Mouse (Mus musculus) megakaryocyte, adult 5-6 weeks (primary cell): ENCODE data around the gene Wdr91. TPM values are rescaled to one million over a fixed set of nuclear protein-coding genes. Genes with fewer than 3 reads are reported as not detected.

Source experiments
- ATAC-seq: 2 replicates; pipeline ENCODE4 v1.8.0; 2016; ENCODE audit warnings: mild to moderate bottlenecking, inconsistent platforms; ENCODE audit not compliant: poor library complexity, severe bottlenecking
- total RNA-seq, 2 experiments: library from RNA; stranded (forward) in 1 of 2; stranded (reverse) in 1 of 2; fragments of 153-499, 151-499 nt in 1 of 2; fragments of 221-1000, 200-1000 nt in 1 of 2; gene quantifications; 2 replicates each; pipeline versions ENCODE4 v1.2.3 to v1.2.4; 2015 to 2017

Wdr91 gene
- total RNA-seq (2015) (4.2 and 7.6 TPM in 2 replicates), total RNA-seq (2017) (19.6 and 27.5 TPM in 2 replicates)

DNA sequence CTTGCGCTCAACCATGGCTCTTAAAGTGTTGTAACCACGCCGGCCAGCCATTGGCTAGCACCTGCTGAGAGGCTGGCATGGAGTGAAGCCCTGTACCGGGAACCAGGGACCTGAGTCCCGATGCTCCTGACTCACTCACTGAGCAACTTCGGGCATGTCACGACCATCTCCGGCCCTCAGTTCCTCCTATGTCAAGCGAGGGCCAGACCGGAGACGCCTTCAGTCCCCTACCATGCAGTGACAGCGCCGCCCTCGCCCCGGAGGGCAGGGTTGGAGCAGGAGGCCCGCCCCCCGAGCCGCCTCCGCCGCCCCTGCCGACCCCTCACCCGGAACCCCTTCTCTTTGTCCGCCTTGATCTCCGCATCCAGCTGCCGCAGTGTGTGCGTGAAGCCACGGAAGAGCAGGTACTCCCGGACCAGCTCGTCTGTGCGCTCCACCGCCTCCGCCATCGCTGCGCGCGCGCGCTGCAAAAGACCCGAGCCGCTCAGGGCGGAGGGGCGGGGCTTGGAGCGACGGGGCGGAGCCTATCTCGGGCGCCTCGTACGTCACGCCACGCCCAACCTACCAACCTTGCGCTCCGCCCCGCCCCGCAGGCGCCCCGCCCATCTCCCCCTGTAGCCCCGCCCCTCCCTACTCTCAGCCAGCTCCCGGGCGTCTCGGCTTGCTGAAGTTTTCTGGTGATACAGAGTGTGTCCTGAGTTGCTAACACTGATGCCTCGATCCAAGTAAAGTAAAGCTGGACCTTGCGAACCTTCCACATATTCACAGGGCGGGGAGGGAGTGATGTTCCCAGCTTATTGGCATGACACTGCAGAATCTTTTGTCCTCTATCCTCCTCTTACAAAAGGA is at the start of gene Wdr91:
TSS of gene Wdr91 (minus strand) at position 506 of the 849 bp plus-strand sequence.
- ATAC-seq, result peak; percentile 90

GRCm38 (mm10) chr6:34959131-34959530 is 48.5 kb upstream of the Wdr91 start:
- no peak for ATAC-seq

DNA sequence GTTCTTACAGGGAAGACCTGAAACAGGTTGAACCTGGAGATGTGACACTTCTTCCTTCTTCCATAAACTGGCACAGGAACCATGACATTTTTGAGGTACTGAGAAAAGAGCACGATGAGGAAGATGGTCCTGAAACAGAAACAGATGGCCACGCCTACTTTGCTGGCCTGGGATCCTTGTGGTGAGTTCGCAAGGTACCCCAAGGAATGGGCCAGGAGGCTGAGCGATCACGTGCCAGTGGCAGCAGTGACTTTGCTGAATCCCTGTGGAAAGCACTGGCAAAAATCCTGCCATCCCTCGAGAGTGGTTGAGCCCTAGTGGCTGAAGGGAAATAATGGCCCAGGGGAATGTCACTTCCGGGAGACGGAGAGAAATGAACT is 45.2 kb upstream of the Wdr91 start:
- peak; percentile 41 for ATAC-seq

DNA sequence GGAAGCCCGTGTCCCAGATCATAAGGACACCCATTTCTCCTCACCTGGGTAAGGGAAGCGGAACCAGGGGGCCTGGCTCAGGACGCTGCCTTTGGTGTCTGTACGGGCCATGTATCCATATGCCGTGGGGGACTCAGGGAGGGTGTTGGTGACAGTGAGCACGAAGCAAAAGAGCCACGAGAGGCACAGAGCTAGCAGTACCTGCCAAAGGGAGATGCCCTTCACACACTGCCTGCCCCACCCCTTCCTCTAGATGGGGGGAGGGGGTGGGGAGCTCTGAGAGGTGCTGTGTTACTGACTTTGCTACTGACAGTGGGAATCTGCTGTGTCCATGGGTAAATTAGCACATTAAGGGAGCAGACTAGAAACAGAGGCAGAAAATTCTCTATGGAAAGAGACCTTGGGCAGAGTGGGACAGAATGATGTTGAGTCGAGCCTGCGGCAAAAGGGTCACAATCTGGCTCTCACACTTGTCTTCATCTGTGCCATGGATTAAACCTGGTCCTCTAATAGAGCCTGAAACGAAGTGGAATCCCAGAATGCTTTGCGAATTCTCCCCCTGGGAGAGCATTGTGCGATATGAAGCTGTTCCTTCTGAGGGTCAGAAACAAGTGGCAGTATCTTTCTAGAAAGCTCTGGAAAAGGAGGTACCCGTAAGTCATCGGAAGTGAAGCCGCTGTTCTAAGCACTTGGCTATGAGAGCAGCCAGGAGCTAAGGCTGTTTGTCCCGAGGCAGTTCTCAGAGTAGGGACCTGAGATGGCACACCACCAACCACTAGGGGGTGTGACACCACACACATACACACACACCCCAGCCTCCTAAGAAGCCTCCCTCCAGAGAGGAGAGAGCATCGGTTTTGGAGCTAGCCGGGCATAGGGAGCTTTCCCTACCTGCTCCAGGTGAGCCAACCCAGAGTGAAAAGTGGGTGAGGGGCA is 44.5 kb upstream of the Wdr91 start:
- ATAC-seq, result peak; percentile 82

GRCm38 (mm10) chr6:34951956-34952667 is 41.4 kb upstream of the Wdr91 start:
- no peak for ATAC-seq

DNA sequence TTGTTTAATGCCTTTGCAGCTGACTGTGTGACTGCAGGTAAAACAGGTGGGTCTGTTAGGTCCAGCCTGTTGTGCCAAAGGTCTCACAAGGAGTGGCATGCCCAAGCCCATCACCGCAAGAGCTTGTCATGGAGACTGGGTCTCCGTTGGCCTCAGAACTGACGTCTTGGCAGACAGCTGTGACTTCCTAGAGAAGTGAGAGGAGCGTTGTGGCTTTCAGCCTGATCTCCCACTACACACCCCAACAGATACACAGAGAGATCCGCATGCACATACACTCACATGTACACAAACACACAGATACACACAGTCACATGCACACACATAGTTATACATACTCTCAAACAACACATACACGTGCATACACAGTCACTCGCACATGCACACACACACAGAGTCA is 40.8 kb upstream of the Wdr91 start:
- peak; percentile 33 for ATAC-seq

- no peak for ATAC-seq
Measured at GRCm38 (mm10) chr6:34948461-34948860, 37.8 kb upstream of the Wdr91 start.

GRCm38 (mm10) chr6:34946486-34947079 is 35.9 kb upstream of the Wdr91 start:
- ATAC-seq, result peak; percentile 80

DNA sequence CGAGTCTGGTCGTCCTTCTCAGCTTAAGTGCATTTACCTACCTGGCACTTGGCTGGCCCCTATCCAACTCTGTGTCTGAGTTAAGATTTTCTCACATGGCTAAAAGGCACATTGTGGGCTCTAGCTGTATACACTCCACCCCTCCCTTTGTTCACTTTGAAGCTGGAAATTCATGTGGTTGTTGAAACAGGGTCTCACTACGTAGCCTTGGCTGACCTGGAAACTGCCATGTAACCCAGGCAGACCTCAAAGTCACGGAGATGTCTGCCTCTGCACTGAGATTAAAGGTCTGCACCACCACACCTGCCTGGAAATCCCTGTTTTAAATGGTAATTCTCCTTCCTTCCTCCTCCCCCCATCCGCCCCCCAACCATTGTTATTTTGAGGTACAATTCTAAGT is 32.8 kb upstream of the Wdr91 start:
- no peak for ATAC-seq

DNA sequence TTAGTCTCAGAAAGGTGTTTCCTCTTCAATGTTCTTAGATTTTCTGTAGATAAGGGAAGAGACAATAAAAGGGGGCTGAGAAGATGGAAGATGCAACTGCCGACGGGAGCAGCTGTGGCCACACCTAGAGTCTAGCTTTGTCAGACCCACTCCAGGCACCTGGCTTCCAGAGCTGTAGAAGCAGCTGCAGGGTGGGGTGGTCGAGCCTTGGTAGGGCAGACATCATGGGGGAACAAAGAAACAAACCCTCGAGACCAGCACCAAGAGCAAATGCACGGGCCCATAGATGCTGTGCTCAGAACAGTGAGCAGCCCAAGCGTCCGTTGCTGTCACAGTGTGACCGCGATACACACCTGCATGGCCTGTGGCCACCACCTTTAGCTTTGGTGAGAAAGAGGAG is 31.8 kb upstream of the Wdr91 start:
- ATAC-seq, result no peak

GRCm38 (mm10) chr6:34941496-34941895 is 30.8 kb upstream of the Wdr91 start:
- ATAC-seq, result no peak

- no peak for ATAC-seq
Measured at GRCm38 (mm10) chr6:34939451-34939850, 28.8 kb upstream of the Wdr91 start.

GRCm38 (mm10) chr6:34938929-34939325 is 28.3 kb upstream of the Wdr91 start:
- peak; percentile 11; the same call in 1 of the 2 replicates for ATAC-seq

GRCm38 (mm10) chr6:34938280-34938928 is 27.7 kb upstream of the Wdr91 start:
- peak; percentile 83 for ATAC-seq

GRCm38 (mm10) chr6:34936743-34937142 is 26.1 kb upstream of the Wdr91 start:
- no peak for ATAC-seq

DNA sequence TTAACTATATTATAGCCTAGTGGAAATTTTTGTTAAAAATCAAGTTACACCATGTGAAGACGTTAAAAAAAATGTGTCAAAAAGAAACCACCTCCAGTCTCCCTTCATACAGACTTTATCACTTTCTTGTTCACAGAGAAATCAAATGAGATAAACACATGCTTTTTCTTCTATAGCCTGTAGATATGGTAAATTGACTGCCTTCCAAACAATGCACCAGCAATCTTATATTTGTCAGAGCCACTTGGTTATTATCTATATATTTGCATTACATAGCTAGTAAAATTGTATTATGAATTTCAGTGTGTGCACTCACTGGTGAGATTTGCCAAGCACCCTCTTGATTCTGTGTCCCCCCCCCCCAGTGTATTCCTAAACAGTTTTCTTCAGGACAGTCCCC is 22.0 kb upstream of the Wdr91 start:
- no peak for ATAC-seq

- no peak for ATAC-seq
Measured at GRCm38 (mm10) chr6:34927594-34927993, 16.9 kb upstream of the Wdr91 start.

- ATAC-seq, result peak; percentile 94
Measured at GRCm38 (mm10) chr6:34927156-34927555, 16.5 kb upstream of the Wdr91 start.

DNA sequence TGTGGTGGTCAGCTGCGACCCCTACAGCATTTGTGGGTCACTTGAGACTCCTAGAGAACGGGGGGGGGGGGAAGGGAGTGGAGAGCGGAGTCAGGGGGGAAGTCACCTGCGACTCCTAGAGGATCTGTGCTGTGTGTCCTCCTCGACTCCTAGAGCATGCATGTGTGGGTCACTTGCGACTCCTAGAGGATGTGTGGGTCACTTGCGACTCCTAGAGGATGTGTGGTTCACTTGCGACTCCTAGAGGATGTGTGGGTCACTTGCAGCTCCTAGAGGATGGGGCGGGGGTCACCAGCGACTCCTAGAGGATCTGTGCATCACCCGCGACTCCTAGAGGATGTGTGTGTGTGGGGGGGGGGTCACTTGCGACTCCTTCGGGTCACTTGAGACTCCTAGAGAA is 11.3 kb upstream of the Wdr91 start:
- ATAC-seq, result peak; percentile 93

- ATAC-seq, result no peak
Measured at GRCm38 (mm10) chr6:34920631-34921030, 10.0 kb upstream of the Wdr91 start.
